Comparison of ENCODE assay signal across 10 mouse cellular contexts in genomic region chr15:99416957-99417356, GRCm38 (mm10). TPM values are rescaled to one million over a fixed set of nuclear protein-coding genes. Genes with fewer than 3 reads are reported as not detected.
DNase-seq lines count a peak whose midpoint lies in the region; ATAC-seq and TF ChIP-seq lines count a peak whose summit lies in the region.
"Had no signal": no experiment of that assay in that cellular context is flagged by ENCODE, and none has a peak within 500 bp of the region (broad histone marks: within the 10 kb centered on the region; RNA-seq: fewer than 3 reads in every experiment).

No protein-coding gene starts in this region.

- no peak for DNase-seq in heart, adult 8-10 months (ENCODE audit: low spot score)
- DNase-seq in lung, adult 2 months, result no peak
- no peak for DNase-seq in embryonic facial prominence, embryonic 10.5 days (ENCODE audit: low spot score)
- DNase-seq in heart, postnatal 4 days, result peak; percentile 12
- no peak for DNase-seq in cerebellum, postnatal 14 days
- no peak for DNase-seq in thymus, postnatal 25 days

- no peak for TF ChIP-seq POLR2A in lung, adult 2 months (IDR thresholded peaks at IDR 0.05; ENCODE audit: borderline replicate concordance, extremely low read depth, low read depth, low read length)

- no peaks in the 10 kb centered on the region for H3K27me3 ChIP-seq in heart, embryonic 14.5 days (ENCODE audit: control insufficient read depth, insufficient read depth, low read length)
- H3K27me3 ChIP-seq in lung, embryonic 16.5 days (ENCODE audit: control insufficient read depth, insufficient read depth, low read depth, low read length), result no peaks in the 10 kb centered on the region
- no peaks in the 10 kb centered on the region for H3K27me3 ChIP-seq in embryonic facial prominence, embryonic 10.5 days (replicated peaks; ENCODE audit: low read depth, poor library complexity, severe bottlenecking)
- H3K27me3 ChIP-seq: hindbrain, embryonic 15.5 days had no signal

- H3K9me3 ChIP-seq in heart, embryonic 14.5 days (ENCODE audit: control insufficient read depth, low read length), result no peaks in the 10 kb centered on the region
- H3K9me3 ChIP-seq in lung, embryonic 16.5 days (ENCODE audit: control insufficient read depth, low read length), result no peaks in the 10 kb centered on the region
- no peaks in the 10 kb centered on the region for H3K9me3 ChIP-seq in embryonic facial prominence, embryonic 10.5 days
- H3K9me3 ChIP-seq: hindbrain, embryonic 15.5 days had no signal

- peaks cover 7% of the 10 kb centered on the region for H3K36me3 ChIP-seq in heart, embryonic 14.5 days (ENCODE audit: control insufficient read depth, insufficient read depth, low read length)
- H3K36me3 ChIP-seq in lung, embryonic 16.5 days (ENCODE audit: control insufficient read depth, insufficient read depth, low read length), result no peaks in the 10 kb centered on the region; the same call in 1 of the 2 replicates
- peaks cover 8% of the 10 kb centered on the region for H3K36me3 ChIP-seq in embryonic facial prominence, embryonic 10.5 days (replicated peaks)
- H3K36me3 ChIP-seq: hindbrain, embryonic 15.5 days had no signal

- no peak overlapping the region; the same call in 1 of the 2 replicates for H3K9ac ChIP-seq in heart, embryonic 14.5 days (ENCODE audit: low read length)
- H3K9ac ChIP-seq in lung, embryonic 16.5 days (ENCODE audit: low read length), result peak overlapping the region; percentile 43
- H3K9ac ChIP-seq: hindbrain, embryonic 15.5 days had no signal

- peak overlapping the region; percentile 31 for H3K4me2 ChIP-seq in heart, embryonic 14.5 days (ENCODE audit: low read length)
- H3K4me2 ChIP-seq in lung, embryonic 16.5 days (ENCODE audit: low read depth, low read length), result peak overlapping the region; percentile 37; the same call in 1 of the 2 replicates
- H3K4me2 ChIP-seq: midbrain, embryonic 11.5 days had no signal

- no peak overlapping the region for H3K4me3 ChIP-seq in heart, embryonic 14.5 days (ENCODE audit: control insufficient read depth in 1 of 2, insufficient read depth in 1 of 2, low read depth in 1 of 2, low read length in 2 of 2)
- H3K4me3 ChIP-seq in lung, embryonic 16.5 days (ENCODE audit: low read length), result no peak overlapping the region
- no peak overlapping the region for H3K4me3 ChIP-seq in lung, adult 2 months (replicated peaks; ENCODE audit: extremely low read depth, low read depth, low read length)
- no peak overlapping the region for H3K4me3 ChIP-seq in embryonic facial prominence, embryonic 10.5 days
- H3K4me3 ChIP-seq: hindbrain, embryonic 15.5 days had no signal

- no peak for TF ChIP-seq CTCF in lung, adult 2 months (IDR thresholded peaks at IDR 0.05; ENCODE audit: insufficient read depth, low read length)

- WGBS in heart, embryonic 14.5 days, result 20% methylated on average over 4 of the region's 4 CpGs
- 23% methylated on average over 4 of the region's 4 CpGs for WGBS in lung, embryonic 16.5 days
- WGBS in lung, adult 2 months, result 19% methylated on average over 4 of the region's 4 CpGs
- 33% methylated on average over 4 of the region's 4 CpGs for WGBS in embryonic facial prominence, embryonic 10.5 days

- no peak for ATAC-seq in heart, embryonic 14.5 days (ENCODE audit: insufficient number of reproducible peaks, insufficient read depth, low FRiP score, low read depth)
- no peak for ATAC-seq in lung, embryonic 16.5 days (ENCODE audit: low read depth)

- no peak overlapping the region for H3K27ac ChIP-seq in heart, embryonic 14.5 days (replicated peaks in 1 of 2; ENCODE audit: control insufficient read depth in 1 of 2, insufficient read depth in 1 of 2, low read depth in 2 of 2, low read length in 2 of 2)
- no peak overlapping the region for H3K27ac ChIP-seq in lung, embryonic 16.5 days (ENCODE audit: low read length)
- H3K27ac ChIP-seq in embryonic facial prominence, embryonic 10.5 days (replicated peaks), result peak overlapping the region; percentile 72
- H3K27ac ChIP-seq: hindbrain, embryonic 15.5 days had no signal

- peaks cover 9 to 17% of the 10 kb centered on the region in 2 experiments for H3K4me1 ChIP-seq in heart, embryonic 14.5 days (ENCODE audit: control insufficient read depth in 2 of 2, insufficient read depth in 2 of 2, low read length in 2 of 2)
- peaks cover 24% of the 10 kb centered on the region for H3K4me1 ChIP-seq in lung, embryonic 16.5 days (replicated peaks; ENCODE audit: control insufficient read depth, insufficient read depth, low read length)
- H3K4me1 ChIP-seq in lung, adult 2 months (ENCODE audit: control insufficient read depth, insufficient read depth, low read length), result peaks cover 15% of the 10 kb centered on the region
- peaks cover 39% of the 10 kb centered on the region for H3K4me1 ChIP-seq in embryonic facial prominence, embryonic 10.5 days

RNA-seq across cellular contexts. Expression of gene Tmbim6, which starts 24.3 kb away (rescaled TPM):
- 235 and 239 TPM in 2 replicates for polyA plus RNA-seq in heart, embryonic 14.5 days (2014; fragmentation: Nextera tagmentation; extraction: Ambion mirVana)
- total RNA-seq in heart, adult 8-10 months (2022), result 100 to 1,000 TPM; 230 to 269 (median 248) TPM
- polyA plus RNA-seq in lung, embryonic 16.5 days (2015; fragmentation: Nextera tagmentation; extraction: Ambion mirVana), result 459 and 464 TPM in 2 replicates
- 1,026 and 1,059 TPM in 2 replicates for polyA plus RNA-seq in lung, adult 2 months (2012; rRNA removed)
- 262 and 273 TPM in 2 replicates for polyA plus RNA-seq in embryonic facial prominence, embryonic 10.5 days (2016; fragmentation: Nextera tagmentation; extraction: Ambion mirVana)
- 100 to 1,000 TPM; 197 to 201 TPM for total RNA-seq in heart, postnatal 4 days (2021)

RNA-seq across cellular contexts. Expression of gene Nckap5l, which starts 40.6 kb away (rescaled TPM):
- polyA plus RNA-seq in heart, embryonic 14.5 days (2014; fragmentation: Nextera tagmentation; extraction: Ambion mirVana), result 7.5 and 9.2 TPM in 2 replicates
- total RNA-seq in heart, adult 8-10 months (2022), result 1 to 10 TPM; 3.2 to 5.2 (median 4.4) TPM
- 7.5 and 9.5 TPM in 2 replicates for polyA plus RNA-seq in lung, embryonic 16.5 days (2015; fragmentation: Nextera tagmentation; extraction: Ambion mirVana)
- polyA plus RNA-seq in lung, adult 2 months (2012; rRNA removed), result 13.0 and 13.4 TPM in 2 replicates
- polyA plus RNA-seq in embryonic facial prominence, embryonic 10.5 days (2016; fragmentation: Nextera tagmentation; extraction: Ambion mirVana), result 14.1 and 15.1 TPM in 2 replicates
- total RNA-seq in heart, postnatal 4 days (2021), result 10 to 100 TPM; 20.0 to 23.6 TPM

RNA-seq across cellular contexts. Expression of gene Fmnl3, which starts 46.7 kb away (rescaled TPM):
- 14.4 and 15.0 TPM in 2 replicates for polyA plus RNA-seq in heart, embryonic 14.5 days (2014; fragmentation: Nextera tagmentation; extraction: Ambion mirVana)
- 10 to 100 TPM; 13.2 to 17.9 (median 15.8) TPM for total RNA-seq in heart, adult 8-10 months (2022)
- polyA plus RNA-seq in lung, embryonic 16.5 days (2015; fragmentation: Nextera tagmentation; extraction: Ambion mirVana), result 29.1 and 29.3 TPM in 2 replicates
- 53.4 and 58.9 TPM in 2 replicates for polyA plus RNA-seq in lung, adult 2 months (2012; rRNA removed)
- polyA plus RNA-seq in embryonic facial prominence, embryonic 10.5 days (2016; fragmentation: Nextera tagmentation; extraction: Ambion mirVana), result 24.4 and 25.6 TPM in 2 replicates
- total RNA-seq in heart, postnatal 4 days (2021), result 10 to 100 TPM; 42.6 to 44.4 TPM

RNA-seq across cellular contexts. Expression of gene Bcdin3d, which starts 57.6 kb away (rescaled TPM):
- polyA plus RNA-seq in heart, embryonic 14.5 days (2014; fragmentation: Nextera tagmentation; extraction: Ambion mirVana), result 11.8 and 12.5 TPM in 2 replicates
- total RNA-seq in heart, adult 8-10 months (2022), result 1 to 10 TPM; 3.0 to 3.4 (median 3.3) TPM
- 13.4 and 13.7 TPM in 2 replicates for polyA plus RNA-seq in lung, embryonic 16.5 days (2015; fragmentation: Nextera tagmentation; extraction: Ambion mirVana)
- polyA plus RNA-seq in lung, adult 2 months (2012; rRNA removed), result 5.0 and 5.2 TPM in 2 replicates
- 16.0 and 16.7 TPM in 2 replicates for polyA plus RNA-seq in embryonic facial prominence, embryonic 10.5 days (2016; fragmentation: Nextera tagmentation; extraction: Ambion mirVana)
- total RNA-seq in heart, postnatal 4 days (2021), result 1 to 10 TPM; 4.9 to 5.0 TPM
